Mouse (Mus musculus): ENCODE results near the gene Stxbp3. TPM values are rescaled to one million over a fixed set of nuclear protein-coding genes. Genes with fewer than 3 reads are reported as not detected.
"Not testable (repeated sequence)": the region's sequence is repeated elsewhere in the genome, so short reads cannot be mapped to it uniquely, and the experiment has no call there.

Gene Stxbp3
- 10 to 100 TPM; 23.5 to 26.4 TPM for total RNA-seq (2021)
- long read RNA-seq, experiment 1, transcript Stxbp3-201 (19 exons, 2,419 nt) = major isoform, 17 of 27 reads
- long read RNA-seq, experiment 1, partial matches to known transcripts = 3 of 27 reads
- long read RNA-seq, experiment 1, other reads (novel, unspliced or antisense) = 6 of 27 reads
- long read RNA-seq, experiment 2, transcript Stxbp3-201 (19 exons, 2,419 nt) = major isoform, 32 of 43 reads
- long read RNA-seq, experiment 2, partial matches to known transcripts = 4 of 43 reads
- long read RNA-seq, experiment 2, other reads (novel, unspliced or antisense) = 7 of 43 reads

- peak; percentile 97 for DNase-seq
Measured at GRCm38 (mm10) chr3:108840000-108840715, at the start of gene Stxbp3. Gene Stxbp3, minus strand, starts transcription at chr3:108840526.

DNA sequence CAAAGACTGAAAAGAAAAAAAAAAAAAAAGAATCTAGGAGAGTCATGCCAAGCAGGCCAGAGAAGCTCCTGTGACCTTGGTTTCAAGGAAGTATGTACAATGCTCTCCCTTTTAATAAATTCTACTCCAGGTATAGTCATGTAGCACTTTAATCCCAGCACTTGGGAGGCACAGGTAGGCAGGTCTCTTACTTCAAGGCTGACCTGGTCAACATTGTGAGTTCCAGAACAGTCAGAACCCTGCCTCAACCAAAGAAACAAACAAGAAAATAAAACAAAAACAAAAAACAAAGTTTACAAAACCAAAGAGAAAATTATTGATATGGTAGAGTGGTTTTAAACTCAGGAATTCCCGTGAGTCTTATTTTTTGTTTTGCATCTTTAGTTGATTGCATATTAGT is 49.6 kb upstream of the Stxbp3 start, which contains the start of gene Fndc7:
TSS of gene Fndc7 (minus strand) at position 101 of the 400 bp plus-strand sequence.
- DNase-seq = no peak

- no peak for DNase-seq
Measured at GRCm38 (mm10) chr3:108887618-108887975, 47.3 kb upstream of the Stxbp3 start.

DNA sequence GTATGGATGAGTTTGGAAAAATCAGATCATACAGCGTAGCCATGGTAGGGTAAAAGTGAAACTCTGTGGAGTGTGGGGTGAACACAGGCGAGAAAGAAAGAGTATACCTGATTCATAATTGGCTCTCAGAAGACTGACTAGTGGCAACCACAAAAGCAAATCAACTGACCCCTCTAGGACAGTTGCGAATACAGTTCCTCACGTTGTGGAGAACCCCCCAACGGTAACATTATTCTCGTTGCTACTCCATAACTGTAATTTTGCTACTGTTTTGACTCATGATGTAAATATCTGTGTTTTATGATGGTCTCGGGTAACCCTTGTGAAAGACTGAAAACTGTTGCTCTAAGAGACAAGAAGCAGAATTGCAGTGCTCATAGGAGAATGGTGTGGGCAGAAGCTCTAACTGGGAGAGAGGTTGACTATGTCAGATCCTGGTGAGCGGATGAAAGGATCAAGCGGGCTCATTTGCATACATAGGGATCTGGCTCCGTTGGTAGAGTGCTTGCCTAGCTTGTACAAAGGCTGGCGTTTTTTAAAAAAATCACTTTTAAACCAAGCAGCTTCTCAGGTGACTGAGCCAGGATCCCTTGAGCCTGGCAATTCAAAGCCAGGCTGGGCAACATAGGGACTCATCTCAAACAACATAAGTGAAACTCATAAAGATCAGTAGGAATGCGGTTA is 46.8 kb upstream of the Stxbp3 start:
- no peak for DNase-seq

DNA sequence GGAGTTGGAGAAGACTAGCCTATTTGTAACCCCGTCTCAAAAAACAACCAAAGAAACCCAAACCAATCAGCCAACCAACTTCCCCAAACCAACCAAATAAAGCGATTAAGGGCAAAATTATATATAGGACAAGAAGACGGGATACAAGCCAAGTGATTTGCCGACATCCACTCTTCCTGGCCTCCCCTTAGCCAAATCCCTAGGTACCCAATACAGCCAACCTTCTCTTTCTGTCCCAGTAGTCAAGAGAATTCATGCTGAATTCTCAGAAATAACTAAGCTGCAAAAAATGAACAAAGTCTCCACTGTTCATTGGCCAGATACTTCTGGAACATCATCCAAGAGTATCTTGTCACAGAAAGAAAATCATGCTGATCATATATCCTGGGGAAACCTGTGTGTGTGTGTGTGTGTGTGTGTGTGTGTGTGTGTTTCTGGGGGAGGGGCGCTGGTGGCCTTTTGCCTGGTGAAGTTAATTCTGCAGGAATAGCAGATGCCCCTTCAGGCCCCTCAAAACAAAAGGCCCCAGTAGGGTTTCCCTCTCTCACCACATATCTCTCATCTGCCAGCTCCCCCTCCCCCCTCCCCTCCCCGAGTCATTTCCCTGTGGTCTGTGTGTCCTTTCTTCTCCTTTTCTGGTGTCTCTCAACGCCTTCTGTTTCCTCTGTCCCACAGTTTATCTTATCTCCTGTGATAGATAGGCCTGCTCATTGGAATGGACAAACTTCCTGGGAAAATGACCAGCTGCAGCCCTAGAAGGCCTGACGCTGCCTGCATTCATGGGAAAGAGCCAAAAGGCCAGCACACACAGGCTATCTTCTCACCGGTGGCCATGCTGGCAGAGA is 45.6 kb upstream of the Stxbp3 start:
- no peak for DNase-seq

GRCm38 (mm10) chr3:108884706-108885289 is 44.5 kb upstream of the Stxbp3 start:
- DNase-seq = no peak

DNA sequence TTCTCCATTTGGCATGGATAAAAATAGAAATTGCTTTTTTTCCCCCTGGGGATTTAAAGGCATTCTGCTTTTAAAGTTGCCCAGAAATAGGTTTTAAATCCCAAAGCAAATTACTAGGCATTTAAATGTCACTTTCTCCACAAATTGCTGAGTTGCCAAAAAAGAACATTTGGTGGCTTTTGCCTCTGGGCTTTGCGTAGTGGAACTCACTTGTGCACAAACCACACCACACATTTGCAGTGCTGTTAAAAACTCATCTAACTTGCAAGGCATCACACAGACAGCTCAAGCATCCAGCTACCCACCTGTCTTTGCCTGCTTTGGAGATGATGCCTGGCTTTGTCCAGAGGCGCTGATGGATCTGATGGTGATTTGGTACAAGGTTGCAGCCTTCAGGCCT is 42.7 kb upstream of the Stxbp3 start:
- no peak for DNase-seq

DNA sequence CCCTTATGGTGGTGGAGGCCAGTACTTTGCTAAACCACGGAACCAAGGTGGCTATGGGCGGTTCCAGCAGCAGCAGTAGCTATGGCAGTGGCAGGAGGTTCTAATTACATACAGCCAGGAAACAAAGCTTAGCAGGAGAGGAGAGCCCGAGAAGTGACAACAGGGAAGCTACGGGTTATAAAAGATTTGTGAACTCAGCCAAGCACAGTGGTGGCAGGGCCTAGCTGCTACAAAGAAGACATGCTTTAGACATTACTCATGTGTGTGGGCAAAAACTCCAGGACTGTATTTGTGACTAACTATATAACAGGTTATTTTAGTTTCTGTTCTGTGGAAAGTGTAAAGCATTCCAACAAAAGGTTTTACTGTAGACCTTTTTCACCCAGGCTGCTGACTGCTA is 41.5 kb upstream of the Stxbp3 start:
- not testable (repeated sequence) for DNase-seq

- no peak for DNase-seq
Measured at GRCm38 (mm10) chr3:108880544-108881507, 40.5 kb upstream of the Stxbp3 start.

- DNase-seq = no peak
Measured at GRCm38 (mm10) chr3:108879836-108880435, 39.6 kb upstream of the Stxbp3 start.

- DNase-seq = no peak
Measured at GRCm38 (mm10) chr3:108879129-108879528, 38.8 kb upstream of the Stxbp3 start.

DNA sequence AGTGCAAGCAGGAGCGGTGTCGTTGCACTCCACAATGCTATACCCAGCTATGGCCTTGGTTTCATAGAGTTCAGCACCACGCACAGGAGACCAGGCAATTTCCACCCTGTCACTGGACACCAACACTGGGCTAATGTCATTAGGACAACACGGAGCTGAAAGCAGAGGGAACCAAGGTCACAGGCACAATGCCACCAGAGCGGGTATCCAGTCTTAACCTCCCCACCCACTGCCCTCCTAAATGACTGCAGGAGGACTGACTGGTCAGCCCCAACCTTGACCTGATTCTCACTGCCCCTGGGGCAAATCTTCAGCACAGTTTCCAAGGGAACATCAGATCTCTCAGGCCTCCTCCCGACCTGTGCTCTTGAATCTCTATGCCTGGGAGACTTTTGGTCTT is 30.3 kb upstream of the Stxbp3 start:
- no peak for DNase-seq

GRCm38 (mm10) chr3:108867449-108867848 is 27.1 kb upstream of the Stxbp3 start:
- DNase-seq = no peak

- DNase-seq = no peak
Measured at GRCm38 (mm10) chr3:108865676-108866075, 25.4 kb upstream of the Stxbp3 start.

DNA sequence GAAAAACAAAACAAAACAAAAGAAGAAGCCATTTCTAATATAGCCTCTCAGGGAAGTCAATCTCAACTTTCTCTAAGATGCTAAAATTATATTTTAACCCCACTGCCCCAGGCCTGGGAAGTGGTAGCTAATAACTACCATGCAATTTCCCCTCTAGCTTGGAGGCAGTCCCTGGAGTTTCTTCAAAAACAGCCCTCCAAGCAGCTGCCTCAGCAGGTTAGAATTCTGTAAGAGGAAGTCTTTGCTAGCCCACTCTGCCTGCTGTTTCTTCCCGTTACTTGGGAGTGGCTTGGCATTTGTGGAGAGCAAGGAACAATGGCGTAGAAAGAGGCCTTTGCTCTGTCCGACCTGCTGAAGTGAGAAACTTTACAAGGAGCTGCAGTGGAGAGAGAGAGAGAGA is 24.8 kb upstream of the Stxbp3 start:
- no peak for DNase-seq

DNA sequence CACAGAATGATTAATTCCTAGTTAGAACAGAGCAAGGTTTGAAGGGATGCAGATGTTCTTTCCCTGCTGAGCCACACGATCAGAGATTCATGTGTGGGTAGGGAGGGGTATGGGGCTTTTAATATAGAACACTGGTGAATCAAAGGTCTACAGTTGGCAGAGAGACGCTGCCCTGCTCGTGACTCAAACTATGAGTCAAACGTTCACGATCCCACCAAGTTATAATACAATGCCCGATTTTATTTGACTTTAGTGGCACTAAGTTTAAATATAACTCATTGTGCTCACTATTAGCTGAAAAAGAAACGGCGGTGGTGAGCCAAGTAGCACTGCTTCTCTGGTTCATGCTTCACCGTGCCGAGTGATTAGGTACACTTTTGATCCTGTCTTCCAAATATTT is 22.8 kb upstream of the Stxbp3 start:
- DNase-seq = no peak

DNA sequence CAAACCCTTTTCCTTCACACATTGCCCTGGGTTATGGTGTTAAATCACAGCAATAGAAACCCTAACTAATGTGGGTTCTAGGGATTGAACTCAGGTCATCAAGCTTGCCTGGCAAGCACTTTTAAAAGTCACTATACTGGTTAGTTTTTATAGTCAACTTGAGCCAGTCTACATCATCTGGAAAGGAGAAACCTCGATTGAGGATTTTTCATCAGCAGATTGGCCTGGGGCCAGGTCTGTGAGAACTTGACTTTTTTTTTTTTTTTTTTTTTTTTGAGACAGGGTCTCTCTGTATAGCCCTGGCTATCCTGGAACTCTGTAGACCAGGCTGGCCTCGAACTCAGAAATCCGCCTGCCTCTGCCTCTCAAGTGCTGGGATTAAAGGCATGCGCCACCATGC is 22.0 kb upstream of the Stxbp3 start:
- not testable (repeated sequence) for DNase-seq

- no peak for DNase-seq
Measured at GRCm38 (mm10) chr3:108860786-108861185, 20.5 kb upstream of the Stxbp3 start.

DNA sequence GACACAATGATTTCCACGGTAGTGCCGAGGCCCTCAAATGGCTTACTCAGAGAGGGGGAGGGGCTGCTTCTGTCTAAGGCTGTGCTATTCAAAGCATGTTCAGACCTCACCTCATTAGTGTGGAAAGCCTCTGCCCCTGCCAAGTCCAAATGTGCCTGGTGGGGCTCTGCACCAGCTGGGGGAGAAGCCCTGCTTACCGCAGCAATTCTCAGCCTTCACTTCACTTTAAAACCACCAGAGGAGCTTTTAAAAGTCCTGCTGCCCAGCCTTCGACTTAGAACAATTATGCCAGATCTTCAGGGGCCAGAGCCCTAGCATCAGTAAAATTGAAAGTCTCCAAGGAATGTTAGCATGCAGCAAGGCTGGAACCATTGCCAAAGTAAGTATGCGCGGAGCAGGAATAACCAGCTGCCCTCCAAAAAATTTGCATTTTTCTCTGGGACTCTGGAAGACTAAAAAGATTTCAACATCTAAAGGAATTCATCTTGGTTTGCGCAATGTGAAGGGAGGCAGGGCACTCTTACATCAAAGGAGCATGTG is 18.0 kb upstream of the Stxbp3 start:
- DNase-seq = peak; percentile 32

GRCm38 (mm10) chr3:108857714-108858113 is 17.4 kb upstream of the Stxbp3 start:
- DNase-seq = no peak
